Mouse (Mus musculus): ENCODE measurements around the gene Fam20a.
"Not testable (repeated sequence)": the region's sequence is repeated elsewhere in the genome, so short reads cannot be mapped to it uniquely, and the experiment has no call there.

The Fam20a gene

DNA sequence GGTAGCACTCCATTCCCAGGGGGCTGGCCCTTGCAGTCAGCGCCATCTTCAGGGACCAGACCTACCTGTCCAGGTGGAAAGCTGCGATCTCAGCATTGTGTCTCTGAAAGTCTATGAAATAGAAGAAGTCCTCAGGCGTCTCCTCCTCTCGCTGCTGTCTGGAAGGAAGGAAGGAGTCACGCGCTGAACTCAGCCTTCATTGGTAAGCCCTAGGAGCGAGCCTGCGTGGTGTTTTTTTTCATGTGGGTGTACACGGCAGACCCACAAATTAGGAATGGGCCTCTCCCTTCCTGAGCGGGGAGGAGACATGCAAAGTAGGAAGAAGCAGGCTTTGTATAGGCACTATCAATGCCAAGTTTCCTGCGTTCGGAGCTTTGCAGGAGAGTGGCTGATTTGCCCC, 43.8 kb downstream of the Fam20a start:
- no peak for DNase-seq (ENCODE audit: low spot score)

DNA sequence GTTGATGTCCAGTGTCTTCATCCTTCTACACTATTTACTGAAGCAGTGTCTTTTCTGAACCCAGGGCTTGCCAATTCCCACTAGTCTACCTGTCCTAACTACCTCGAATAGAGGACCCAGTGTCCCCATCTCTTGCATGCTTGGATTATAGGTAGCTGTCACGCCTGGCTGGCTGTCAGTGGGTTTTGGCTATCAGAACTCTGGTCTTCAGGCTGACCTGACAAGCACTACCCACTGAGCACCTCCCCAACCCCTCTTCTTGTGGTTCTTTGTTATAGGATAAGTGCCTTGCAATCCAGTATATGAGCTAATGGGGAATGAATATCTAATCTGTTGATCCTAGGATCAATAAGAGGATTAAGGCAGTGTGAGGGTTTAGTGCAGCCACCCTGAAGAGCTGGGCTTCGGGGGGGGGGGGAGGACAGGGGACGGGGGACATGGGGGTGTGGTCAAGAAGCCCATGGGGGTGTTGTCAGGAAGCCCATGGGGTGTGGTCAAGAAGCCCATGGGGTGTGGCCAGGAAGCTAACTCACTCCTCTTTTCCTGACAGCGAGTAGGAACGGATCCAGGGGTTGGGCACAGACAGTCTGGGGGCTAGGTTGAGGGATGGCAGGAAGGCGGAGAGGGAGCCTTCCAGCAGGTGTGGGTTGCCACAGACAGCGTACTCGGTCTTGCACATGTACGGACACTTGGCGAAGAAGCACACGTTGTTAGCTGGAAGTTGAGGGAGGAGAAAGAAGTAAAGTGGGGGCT, 45.3 kb downstream of the Fam20a start:
- no peak for DNase-seq (ENCODE audit: low spot score)

DNA sequence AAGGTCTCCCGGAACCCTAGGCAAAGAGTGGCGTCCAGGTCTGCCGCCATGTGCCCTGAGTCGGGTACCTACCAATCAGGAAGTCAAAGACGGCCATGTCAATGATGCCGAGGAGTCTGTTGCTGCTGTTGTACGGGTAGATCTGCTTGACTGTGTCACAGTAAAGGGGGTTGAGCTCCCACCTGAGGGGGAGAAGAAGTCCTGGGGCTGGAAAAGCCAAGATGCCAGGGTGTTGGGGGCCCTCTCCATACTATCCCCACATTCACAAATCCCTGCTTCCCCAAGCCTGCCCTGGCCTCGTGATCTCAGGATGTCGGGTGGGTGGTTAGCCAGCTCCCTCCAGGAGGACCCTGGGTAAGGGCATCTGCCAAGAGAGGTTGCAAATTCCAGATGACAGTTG, 46.3 kb downstream of the Fam20a start:
- no peak for DNase-seq (ENCODE audit: low spot score)

DNA sequence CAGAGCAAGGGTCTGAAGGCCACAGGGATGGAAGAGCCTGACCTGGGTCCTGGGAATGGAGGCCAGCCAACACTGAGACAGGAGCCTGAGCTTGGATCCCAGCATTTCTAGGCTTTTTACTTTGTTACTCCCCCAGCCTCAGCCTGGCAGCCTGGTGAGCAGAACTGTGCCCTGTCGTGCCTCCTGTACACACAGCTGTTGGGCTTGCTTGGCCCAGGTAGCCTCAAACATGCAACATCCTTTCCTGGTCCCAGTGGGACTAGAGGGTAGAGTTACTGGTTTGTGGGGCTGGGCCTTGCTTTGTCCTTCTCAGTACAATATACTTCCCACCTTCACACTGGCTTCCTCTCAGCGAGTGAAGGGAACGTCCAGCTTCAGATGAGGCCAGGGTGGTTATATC, 46.9 kb downstream of the Fam20a start:
- no peak for DNase-seq (ENCODE audit: low spot score)

DNA sequence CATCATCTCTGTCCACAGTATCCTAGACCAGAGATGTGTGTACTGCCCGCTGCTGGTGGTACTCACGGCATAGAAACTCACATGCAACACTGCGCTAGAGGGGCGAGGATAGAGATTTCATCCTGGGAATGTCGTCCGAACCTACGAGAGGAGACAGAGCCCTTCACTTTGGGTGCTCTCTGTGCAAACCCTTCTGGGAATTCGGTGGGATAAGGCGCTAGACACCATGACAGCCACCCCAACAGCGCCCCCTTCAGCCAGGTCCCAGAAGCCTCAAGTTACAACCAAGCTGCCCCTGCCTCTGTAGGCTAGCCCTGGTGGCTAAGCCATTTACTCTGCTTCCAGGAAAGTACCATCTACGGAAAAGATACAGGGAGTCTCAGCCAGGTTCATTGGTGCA, 47.5 kb downstream of the Fam20a start:
- no peak for DNase-seq (ENCODE audit: low spot score)

DNA sequence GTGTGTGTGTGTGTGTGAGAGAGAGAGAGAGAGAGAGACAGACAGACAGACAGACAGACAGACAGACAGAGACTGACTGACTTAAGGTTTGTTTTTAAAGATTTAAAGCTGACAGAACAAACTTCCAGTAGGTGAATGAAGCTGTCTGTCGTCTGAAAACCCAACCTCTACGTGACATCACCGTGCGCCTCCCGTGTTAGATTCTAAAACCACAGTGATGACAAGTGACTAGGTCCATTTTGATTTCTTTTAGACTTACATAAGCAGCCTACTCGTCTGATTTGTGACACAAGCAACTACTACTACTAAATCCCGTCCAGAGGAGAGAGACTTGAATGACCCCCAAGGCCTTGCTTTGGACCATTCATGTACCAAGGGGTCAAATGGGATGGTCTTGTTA, 48.3 kb downstream of the Fam20a start:
- no peak for DNase-seq (ENCODE audit: low spot score)

DNA sequence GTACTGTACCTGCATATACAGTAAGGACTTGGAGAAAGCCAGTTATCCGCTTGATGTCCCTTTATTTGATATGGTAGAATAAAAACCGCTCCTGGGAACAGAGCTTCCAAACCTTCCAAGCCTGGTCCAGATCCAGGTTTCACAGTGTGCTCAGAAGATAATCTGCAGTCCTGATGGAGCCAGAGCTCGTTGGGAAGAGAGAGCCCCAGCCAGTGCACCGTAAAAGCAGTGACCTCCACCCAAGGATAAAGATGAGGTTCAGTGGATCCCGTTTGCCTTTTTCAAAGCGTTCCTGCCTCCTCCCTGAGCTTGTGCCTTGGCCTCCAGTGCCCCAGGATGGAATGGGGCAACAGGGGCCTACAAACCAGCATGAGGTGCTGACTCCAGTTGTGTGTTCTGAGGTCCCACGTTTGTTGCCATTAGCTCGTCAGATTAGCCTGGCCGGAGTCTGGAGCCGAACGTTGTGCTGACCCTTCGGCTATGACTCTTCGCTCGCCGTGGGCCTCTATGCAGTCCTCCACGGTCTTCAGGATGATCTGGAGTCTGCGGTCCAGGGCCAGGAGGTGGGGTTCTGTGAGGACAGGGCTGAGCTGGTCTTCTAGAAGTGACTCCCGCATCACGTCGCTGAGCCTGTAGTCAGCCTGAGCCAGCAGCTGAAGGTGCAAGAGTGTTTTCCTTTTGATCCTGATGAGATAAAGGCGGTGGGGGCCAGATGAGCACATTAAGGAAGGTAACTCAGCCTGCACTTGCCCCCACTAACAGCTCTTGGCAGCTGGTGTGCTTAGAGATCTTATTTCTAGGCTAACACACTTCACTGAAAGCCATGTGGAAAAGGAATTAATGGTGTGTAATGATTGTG, 49.0 kb downstream of the Fam20a start:
- DNase-seq (ENCODE audit: low spot score) = no peak

DNA sequence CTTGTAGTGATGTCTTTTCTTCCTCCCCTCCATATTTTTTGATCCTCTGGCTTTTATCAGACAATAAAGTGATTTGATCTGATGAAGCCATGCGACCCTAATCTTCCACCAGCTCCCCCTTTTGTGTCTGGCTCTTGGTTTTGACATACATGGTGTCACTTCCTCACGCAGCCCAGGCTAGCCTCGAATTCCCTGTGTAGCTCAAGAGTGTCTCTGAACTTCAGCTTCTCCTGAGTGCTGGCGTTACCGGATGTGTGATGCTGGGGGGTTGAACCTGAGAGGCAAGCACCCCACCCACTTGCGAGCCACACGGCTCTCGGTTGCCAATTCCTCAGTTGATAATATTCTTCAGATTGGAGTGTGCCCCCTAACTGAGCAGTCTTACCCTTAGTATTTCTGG, 49.7 kb downstream of the Fam20a start:
- DNase-seq (ENCODE audit: low spot score) = no peak

DNA sequence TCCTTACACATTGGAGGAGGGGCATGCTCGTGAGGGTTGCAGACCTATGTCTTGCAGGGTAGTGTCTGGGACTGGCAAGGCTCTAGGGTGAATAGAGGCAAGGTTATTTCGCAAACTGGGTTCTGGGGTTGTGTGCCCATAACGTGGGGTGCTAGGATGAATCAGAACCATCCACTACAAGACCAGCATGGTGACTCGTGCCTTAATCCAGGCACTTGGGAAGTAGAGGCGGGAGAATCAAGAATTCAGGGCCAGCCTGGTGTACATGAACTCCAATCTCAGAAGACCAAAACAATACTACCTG, 50.1 kb downstream of the Fam20a start:
- DNase-seq (ENCODE audit: low spot score) = no peak

DNA sequence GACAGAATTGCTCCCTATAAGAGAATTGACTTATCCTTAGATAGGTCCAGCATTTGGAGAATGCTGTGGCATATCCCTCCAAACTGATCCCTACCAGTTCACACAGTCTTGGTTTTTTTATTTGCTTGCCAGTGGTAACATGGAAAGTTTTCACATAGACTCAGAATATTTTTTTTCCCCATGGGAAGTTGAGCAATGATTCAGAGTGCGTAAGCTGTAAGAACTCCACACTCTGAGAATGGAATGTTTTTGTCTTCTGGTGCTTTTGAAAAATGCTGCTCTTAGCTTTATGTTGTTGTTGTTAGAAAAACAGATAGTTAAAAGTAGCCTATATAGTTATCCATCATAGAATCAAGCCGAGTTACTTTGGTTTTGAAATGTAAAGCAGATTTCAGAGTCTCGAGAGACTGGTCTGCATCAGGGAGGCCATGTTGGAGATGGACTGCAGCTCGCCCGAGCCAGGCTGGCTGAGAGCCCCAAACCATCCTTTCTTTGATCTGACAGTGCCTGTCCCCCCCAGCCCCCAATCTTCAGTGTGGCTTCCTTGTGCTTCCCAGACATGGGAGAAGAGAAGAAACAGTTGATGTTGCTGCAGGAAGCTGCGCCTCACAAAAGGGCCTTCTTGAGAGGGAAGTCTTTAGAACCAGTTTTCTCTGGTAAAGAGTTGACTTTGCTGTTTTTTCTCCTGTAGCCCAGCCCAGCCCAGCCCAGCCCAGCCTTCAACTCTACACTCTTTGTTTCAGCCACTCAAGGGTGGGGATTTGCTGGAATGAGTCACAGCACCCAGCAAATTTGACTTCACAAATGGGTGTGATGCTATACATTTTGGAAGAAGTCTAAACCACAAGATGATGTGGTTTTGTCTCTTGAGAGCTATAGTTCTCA, 50.7 kb downstream of the Fam20a start:
- no peak for DNase-seq (ENCODE audit: low spot score)

DNA sequence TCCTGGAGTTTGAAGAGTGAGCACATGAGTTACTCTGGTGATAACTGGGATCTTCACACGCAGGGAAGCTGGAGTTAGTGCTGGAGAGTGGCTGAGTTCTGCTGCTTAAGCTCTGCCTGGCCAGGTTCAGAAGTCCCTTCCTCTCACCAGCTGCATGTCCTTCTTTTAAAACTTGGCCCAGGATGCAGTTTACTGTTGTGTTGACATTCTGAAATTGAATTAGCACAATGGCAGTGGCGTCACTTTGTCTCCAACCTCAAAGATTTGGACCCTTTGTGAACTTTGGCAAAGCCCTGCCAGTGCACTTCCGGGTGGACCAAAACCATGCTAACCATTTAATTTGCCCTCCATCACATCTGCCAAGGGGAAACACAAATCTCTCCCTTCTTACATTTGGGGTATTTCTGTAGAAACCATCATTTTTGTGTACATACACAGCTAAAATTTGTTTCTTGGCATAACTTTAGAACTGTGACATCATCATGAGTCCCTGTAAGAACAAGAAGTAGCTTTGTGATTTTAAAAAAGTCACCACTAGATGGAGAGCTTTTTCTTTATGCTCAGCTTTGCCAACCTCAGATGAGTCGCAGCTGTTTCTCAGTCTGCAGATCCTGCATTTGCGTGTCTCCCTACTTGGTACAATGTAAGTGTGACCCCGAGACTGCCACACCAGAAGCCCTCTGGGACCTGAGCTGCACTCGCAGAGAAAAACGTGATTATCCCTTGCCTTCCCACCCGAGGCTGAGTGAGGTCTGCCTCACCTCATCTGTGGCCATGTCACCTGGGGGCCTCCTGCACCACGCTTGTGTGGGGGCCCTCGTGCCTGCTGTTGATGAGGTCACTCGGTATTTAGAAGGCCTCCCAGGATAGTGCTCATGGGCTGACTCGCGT, 51.8 kb downstream of the Fam20a start:
- no peak for DNase-seq (ENCODE audit: low spot score)

DNA sequence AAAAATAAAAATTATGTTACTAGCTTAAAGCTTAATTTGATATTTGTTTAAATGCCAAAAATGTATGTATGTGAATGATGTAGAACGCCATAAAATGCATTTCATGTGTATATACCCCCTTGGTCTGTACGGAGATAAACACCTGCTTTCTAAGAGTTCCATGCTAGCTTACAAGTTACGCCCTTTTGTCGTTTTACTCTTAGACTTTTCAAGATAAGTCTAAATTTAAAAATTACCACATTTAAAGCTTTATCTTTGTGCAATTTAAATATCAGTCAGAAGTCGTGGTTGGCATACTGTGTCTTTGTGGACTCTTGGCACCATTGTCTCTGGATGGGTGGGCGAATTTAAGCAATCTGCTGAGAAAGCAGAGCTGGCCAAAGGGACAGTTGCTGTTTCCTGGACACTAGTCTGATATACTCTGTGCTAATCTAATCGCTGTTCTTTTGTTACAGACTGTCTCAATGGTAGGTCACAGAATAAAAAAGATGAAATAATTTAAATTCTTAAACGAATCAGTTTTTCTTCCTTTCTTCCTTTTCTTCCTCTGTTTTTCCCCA, 52.9 kb downstream of the Fam20a start:
- DNase-seq (ENCODE audit: low spot score) = no peak

DNA sequence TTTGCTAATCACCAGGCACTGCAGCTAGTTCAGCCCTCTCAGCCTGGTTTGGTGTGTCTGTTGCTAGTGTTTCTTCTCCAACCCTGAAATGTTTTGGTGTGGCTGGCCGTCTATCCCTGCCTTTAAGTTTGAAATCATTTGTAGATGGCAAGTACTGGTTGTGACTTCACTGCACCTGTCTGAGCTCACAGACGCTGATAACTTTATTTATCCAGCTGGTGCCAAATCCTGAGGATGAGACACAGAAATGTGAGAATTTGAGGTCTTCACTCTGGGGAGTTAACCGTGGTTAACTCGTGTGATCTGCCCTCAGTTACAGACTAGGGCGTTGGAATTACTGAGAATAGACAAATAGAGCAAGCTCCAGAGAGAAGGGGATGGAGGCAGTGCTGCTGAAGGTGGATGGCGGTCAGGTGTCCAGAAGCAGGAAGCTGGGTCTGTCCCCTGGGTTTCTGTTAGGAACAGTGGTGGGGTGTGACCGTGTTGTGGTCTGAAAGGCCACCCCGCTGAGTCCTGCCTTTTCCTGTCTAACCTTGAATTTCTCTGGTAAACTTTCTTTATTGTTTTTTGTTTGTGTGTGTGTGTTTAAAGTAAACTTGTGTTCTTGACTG, 53.9 kb downstream of the Fam20a start:
- DNase-seq (ENCODE audit: low spot score) = no peak

DNA sequence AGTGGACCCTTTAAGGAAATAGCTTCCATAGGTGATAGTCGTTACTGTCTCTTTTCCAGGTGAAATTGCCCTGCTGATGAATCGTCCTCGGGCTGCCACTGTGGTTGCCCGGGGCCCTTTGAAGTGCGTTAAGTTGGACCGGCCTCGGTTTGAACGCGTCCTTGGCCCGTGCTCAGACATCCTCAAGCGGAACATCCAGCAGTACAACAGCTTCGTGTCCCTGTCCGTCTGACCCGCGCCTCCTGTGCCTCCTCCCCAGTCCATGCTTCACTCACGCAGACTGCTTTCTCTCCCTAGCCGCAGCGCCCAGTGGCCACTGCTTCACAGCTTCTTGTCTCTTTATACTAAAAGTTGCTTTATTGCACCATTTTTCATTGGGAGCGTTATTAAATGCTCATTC, 54.7 kb downstream of the Fam20a start:
- no peak for DNase-seq (ENCODE audit: low spot score)

DNA sequence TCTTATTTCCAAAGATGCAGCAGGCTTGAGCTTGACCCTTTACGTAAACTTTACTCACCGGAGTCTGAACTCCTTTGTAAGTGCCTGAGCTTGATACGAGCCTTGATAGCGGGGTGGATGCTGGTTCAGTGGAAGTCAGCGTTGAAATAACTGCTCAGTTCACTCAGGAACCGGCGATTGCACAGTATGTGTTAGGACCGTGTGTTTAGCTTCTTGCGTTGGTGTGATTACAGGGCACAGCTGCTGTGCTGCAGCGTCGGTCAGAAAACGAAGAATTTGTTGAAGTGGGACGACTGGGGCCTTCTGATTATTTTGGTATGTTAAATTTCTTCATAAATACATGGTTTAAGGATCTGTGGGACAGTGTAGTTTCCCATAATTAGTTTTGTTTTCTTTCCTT, 55.7 kb downstream of the Fam20a start:
- DNase-seq (ENCODE audit: low spot score) = no peak

DNA sequence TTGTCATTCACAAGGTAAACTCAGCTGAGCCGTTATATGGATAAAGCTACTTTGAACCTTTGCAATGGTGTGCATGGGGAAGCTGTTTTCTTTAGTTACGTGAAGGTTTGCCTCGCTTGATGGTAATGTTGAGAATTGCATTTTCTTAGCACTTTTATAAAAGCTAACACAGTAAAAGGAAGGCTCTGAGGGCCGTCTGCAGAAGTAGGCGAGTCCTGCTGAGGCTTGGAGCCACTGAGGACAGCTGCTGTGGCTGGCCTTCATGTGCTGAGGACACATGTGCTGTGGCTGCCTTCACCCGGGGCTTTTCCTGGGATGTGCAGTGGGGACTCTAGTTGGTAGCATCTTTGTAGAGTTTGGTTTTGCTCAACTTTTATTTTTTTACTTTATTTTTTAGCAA, 56.7 kb downstream of the Fam20a start:
- DNase-seq (ENCODE audit: low spot score) = no peak

DNA sequence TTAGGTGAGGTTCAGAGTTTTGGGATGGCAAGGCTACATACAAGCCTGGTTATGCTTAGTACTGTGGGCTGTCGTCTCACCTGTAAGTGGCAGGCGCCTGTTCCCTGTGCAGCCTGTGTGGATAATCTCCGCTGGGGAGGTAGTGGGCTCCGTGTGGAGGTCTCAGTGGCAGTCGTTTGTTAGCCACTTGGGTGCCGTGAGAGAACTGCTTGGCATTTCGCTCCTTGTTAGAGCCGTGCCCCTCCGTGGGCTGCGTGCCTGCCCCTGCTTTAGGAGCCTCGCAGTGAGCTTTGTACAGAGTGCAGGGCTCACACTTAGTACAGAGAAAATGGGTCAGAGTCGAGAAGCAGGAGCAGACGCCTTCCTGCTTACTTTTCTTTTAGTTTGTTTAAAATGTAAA, 57.8 kb downstream of the Fam20a start:
- no peak for DNase-seq (ENCODE audit: low spot score)

DNA sequence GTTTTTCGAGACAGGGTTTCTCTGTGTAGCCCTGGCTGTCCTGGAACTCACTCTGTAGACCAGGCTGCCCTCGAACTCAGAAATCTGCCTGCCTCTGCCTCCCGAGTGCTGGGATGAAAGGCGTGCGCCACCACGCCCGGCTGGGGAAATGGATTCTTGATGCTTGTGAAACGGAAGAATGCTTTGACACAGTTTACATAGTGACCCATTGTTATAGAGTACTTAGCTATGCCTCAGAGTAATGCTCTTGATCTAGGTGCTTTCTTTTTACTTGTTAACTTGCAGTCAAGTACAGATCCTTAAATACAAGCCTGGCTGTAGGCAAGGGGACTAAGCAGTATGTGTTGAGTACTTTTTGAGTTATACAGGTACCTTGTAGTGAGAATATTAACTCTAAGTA, 61.6 kb downstream of the Fam20a start:
- DNase-seq (ENCODE audit: low spot score) = not testable (repeated sequence)

DNA sequence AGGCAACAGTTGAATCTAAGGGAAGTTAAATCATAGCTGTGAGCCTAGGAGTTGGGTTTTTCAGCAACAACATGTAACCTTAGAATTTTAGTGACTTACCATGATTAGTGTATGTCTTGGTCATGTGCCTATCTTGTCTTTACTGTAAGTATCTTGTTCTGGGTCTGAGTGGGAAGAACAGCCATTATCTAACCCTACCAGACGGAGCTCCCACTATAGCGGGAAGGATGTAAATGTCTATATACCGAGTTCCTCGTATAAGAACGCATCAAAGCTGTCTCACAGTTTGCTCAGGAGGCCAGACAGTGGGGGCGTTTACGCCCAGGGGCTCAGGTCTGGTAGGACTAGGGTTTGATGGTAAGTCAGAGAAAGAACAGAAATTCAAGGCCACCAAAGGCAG, 65.8 kb downstream of the Fam20a start:
- no peak for DNase-seq (ENCODE audit: low spot score)

DNA sequence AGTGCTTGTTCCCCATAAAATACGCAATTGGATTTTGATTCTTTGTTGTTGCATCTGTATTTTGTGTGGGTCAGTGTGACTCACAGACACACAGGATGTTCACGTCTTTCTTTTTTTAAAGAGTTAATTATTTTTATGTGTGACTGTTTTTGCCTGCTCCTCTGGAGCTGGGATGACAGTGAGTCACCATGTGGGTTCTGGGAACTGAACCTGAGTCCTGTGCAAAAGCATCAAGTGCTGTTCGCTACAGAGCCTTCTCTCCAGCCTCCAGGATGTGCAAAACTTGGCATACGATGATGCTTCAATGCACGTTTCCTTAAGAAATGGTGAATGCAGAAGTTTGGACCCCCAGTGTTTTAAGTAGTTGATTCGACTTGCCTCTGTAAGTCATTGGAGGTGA, 67.5 kb downstream of the Fam20a start:
- DNase-seq (ENCODE audit: low spot score) = no peak

DNA sequence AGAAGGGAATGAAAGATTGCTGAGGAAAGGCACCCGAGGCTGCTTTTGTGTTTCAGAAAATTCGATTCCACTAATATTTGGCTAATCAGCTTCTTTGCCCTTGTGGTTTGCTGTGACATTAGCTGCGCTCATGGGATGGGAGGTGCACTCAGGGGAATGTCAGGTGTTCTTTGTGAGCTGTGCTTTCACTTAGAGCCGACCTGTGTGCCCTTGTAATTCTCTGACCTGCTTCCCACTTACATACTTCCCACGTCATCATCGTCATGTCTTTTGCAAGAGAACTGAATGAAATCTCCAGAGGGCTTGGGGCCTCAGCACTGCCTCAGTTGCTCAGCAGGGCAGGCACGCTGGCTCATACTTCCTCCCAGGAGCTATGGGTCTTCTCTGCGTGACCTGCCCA, 68.9 kb downstream of the Fam20a start:
- DNase-seq (ENCODE audit: low spot score) = no peak
